Mouse (Mus musculus): ENCODE data around the gene Gabarap. TPM values are rescaled to one million over a fixed set of nuclear protein-coding genes. Genes with fewer than 3 reads are reported as not detected.

The Gabarap gene
- polyA plus RNA-seq, 1 experiment: 334 TPM

DNA sequence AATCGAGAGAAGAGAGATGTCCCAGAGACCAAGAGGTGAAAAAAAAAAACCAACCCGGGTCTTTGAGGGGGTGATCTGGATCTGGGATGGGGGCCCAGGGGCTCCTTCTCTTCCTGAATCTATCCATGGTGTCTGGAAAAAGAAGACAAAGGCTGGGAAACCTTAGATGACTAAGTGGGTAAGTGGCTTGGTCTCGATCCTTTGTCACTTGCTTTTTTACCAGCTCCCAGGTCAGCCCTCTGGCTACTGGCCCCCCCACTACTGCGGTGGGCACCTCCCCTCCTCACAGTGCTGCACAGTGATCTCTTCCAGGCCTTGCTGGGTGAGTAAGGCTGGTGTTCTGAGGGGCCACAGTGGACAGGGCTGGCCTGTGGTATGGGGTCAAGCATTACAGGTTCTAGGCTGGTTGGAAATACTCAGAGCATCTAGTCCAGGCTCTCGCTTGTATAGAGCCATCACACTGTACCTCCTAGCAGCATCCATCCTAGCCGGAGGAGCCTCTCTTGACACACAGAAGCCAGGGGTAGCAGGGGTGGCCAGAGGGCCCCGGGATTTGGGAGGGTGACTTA is 26.3 kb downstream of the Gabarap start:
- Histone ChIP-seq H3K4me1 (ENCODE audit: control insufficient read depth, insufficient read depth, low read length) (peaks cover 4% of the 10 kb centered on the region; the same call in 1 of the 2 replicates), H3K27ac (ENCODE audit: insufficient read depth, low read length) (0 out of 2 replicates have a peak overlapping the region, but pooled peaks have one; percentile 13), H3K4me3 (ENCODE audit: insufficient read depth, low read length) (peak overlapping the region; percentile 34; the same call in 1 of the 2 replicates)
- TF ChIP-seq POLR2A (IDR thresholded peaks at IDR 0.05; ENCODE audit: extremely low read depth, insufficient read depth, low read length) (no peak), CTCF (IDR thresholded peaks at IDR 0.05; ENCODE audit: extremely low read depth, insufficient read depth, low read length) (no peak)

DNA sequence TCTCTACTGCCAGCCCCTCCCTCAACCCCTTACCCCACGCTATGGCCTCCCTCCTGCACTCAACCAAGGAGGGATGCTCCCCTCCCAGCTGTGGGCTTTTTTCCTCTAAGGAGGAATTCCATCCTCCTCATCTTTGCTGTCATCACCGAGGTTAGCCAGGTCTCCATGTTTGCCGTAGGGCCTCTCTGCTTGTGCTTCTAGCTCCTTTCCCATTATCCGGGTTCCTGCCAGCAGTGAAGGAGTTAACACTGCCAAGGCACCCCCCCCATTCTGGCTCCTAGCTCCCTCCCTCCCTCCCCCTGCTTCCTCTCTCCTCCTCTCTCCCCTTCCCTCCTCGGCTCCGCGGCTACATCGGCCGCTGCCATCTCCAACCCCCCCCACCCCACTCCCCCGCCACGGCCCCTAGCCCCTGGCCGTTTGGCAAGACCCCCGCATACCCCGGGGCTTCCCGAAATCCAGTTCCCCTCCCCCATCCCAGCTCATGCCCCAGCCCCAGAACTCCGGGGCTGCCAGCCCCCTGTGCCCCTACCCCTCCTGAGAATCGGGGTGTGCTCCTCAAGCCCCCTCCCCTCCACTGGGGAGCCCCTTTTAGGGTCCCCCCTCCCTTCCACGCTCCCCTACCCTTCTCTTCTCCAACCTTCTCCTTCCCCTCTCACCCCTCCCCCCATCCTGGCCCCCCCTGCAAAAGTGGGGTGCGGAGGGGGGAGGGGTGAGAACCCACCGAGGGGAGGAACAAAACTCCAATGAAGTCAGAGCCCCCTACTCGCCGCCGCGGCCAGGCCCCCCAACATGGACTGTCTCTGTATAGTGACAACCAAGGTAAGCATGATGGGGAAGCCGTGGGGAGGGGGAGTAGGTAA is 27.4 kb downstream of the Gabarap start:
- Histone ChIP-seq H3K4me1 (ENCODE audit: control insufficient read depth, insufficient read depth, low read length) (peaks cover 4% of the 10 kb centered on the region; the same call in 1 of the 2 replicates), H3K4me3 (ENCODE audit: insufficient read depth, low read length) (peak overlapping the region; percentile 34), H3K27ac (ENCODE audit: insufficient read depth, low read length) (peak overlapping the region; percentile 62)
- TF ChIP-seq POLR2A (IDR thresholded peaks at IDR 0.05; ENCODE audit: extremely low read depth, insufficient read depth, low read length): peak; percentile 38; the same call in 1 of the 2 replicates
- no peak for TF ChIP-seq CTCF (IDR thresholded peaks at IDR 0.05; ENCODE audit: extremely low read depth, insufficient read depth, low read length)

DNA sequence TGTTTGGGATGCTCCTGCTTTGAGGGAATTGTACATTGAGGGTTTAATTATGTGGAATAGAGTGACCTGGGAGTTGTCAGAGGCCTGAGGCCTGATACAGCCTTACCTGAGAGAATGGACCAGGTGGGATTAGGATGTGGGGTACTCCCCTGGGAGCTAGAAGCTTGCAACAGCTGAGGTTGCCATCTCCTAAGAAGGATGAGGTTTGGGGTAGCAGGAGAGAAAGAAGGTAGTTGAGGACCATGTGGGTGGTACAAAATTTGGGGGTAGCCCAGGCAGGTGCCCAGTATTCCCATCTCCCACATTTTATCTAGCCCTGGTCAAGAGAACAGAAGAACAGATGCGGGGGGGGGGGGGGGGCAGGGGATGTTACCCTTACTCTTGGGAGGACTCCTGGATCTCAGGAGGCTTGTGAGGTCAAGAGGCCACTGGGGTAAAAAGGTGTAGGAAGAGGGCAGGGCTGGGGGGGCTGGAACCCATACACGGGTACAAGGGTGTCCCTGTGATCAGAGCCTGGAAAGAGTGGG is 28.6 kb downstream of the Gabarap start:
- H3K4me1 ChIP-seq (ENCODE audit: control insufficient read depth, insufficient read depth, low read length): peaks cover 5% of the 10 kb centered on the region; the same call in 1 of the 2 replicates
- peak overlapping the region; percentile 34 for H3K4me3 ChIP-seq (ENCODE audit: insufficient read depth, low read length)
- TF ChIP-seq POLR2A (IDR thresholded peaks at IDR 0.05; ENCODE audit: extremely low read depth, insufficient read depth, low read length) (no peak), CTCF (IDR thresholded peaks at IDR 0.05; ENCODE audit: extremely low read depth, insufficient read depth, low read length) (no peak)
- H3K27ac ChIP-seq (ENCODE audit: insufficient read depth, low read length): peak overlapping the region; percentile 62; the same call in 1 of the 2 replicates

- Histone ChIP-seq H3K4me3 (ENCODE audit: insufficient read depth, low read length) (peak overlapping the region; percentile 34), H3K4me1 (ENCODE audit: control insufficient read depth, insufficient read depth, low read length) (peaks cover 3% of the 10 kb centered on the region; the same call in 1 of the 2 replicates), H3K27ac (ENCODE audit: insufficient read depth, low read length) (peak overlapping the region; percentile 5; the same call in 1 of the 2 replicates)
- peak; percentile 60; the same call in 1 of the 2 replicates for TF ChIP-seq POLR2A (IDR thresholded peaks at IDR 0.05; ENCODE audit: extremely low read depth, insufficient read depth, low read length)
- TF ChIP-seq CTCF (IDR thresholded peaks at IDR 0.05; ENCODE audit: extremely low read depth, insufficient read depth, low read length): no peak
These were observed 29.2 kb downstream of the Gabarap start for GRCm38 (mm10) chr11:70020022-70020631.

- 0 out of 2 replicates have a peak, but pooled peaks have one; percentile 5 for TF ChIP-seq POLR2A (IDR thresholded peaks at IDR 0.05; ENCODE audit: extremely low read depth, insufficient read depth, low read length)
- TF ChIP-seq CTCF (IDR thresholded peaks at IDR 0.05; ENCODE audit: extremely low read depth, insufficient read depth, low read length): peak; percentile 38
- Histone ChIP-seq H3K4me3 (ENCODE audit: insufficient read depth, low read length) (peak overlapping the region; percentile 34), H3K27ac (ENCODE audit: insufficient read depth, low read length) (0 out of 2 replicates have a peak overlapping the region, but pooled peaks have one; percentile 5), H3K4me1 (ENCODE audit: control insufficient read depth, insufficient read depth, low read length) (peaks cover 3% of the 10 kb centered on the region; the same call in 1 of the 2 replicates)
These were observed 29.9 kb downstream of the Gabarap start for GRCm38 (mm10) chr11:70020731-70021263.

GRCm38 (mm10) chr11:70021264-70022132 is 30.6 kb downstream of the Gabarap start:
- Histone ChIP-seq H3K27ac (ENCODE audit: insufficient read depth, low read length) (0 out of 2 replicates have a peak overlapping the region, but pooled peaks have one; percentile 1), H3K4me3 (ENCODE audit: insufficient read depth, low read length) (peak overlapping the region; percentile 34), H3K4me1 (ENCODE audit: control insufficient read depth, insufficient read depth, low read length) (peaks cover 6% of the 10 kb centered on the region; the same call in 1 of the 2 replicates)
- TF ChIP-seq POLR2A (IDR thresholded peaks at IDR 0.05; ENCODE audit: extremely low read depth, insufficient read depth, low read length) (no peak), CTCF (IDR thresholded peaks at IDR 0.05; ENCODE audit: extremely low read depth, insufficient read depth, low read length) (no peak)

DNA sequence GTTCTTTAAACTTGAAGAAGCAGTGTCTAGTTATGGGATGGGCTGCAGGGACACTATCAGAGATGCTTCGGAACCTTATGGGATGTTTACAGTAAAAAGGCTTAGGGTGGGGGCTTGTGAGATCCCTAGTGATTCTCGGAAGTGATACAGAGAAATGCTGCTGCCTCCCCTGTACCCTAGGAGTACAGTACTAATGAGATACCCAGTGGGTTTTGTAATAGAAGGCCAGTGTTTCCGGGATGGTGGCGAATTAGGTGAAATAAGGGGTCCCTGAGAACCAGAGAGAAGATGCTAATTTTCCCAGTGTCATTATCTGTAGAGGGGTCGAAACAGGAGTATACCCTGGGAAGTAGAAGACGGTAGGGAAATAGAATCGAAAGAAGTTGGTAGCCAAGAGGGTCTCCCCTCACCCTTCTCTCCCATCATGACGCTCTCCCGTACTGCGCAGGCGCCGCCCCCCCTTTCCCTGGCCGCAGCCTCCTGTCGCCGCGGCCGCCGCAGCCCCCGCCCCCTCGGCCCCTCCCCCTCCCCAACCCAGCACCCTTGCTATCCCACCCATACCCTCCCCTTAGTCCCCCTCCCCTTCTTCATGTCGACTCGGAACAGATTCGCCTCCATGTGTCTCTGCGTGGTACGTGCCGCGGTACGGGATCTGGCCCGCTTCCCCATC is 32.7 kb downstream of the Gabarap start:
- no peak for TF ChIP-seq CTCF (IDR thresholded peaks at IDR 0.05; ENCODE audit: extremely low read depth, insufficient read depth, low read length)
- TF ChIP-seq POLR2A (IDR thresholded peaks at IDR 0.05; ENCODE audit: extremely low read depth, insufficient read depth, low read length): no peak
- Histone ChIP-seq H3K4me3 (ENCODE audit: insufficient read depth, low read length) (peak overlapping the region; percentile 46), H3K4me1 (ENCODE audit: control insufficient read depth, insufficient read depth, low read length) (peaks cover 9% of the 10 kb centered on the region), H3K27ac (ENCODE audit: insufficient read depth, low read length) (0 out of 2 replicates have a peak overlapping the region, but pooled peaks have one; percentile 38)

DNA sequence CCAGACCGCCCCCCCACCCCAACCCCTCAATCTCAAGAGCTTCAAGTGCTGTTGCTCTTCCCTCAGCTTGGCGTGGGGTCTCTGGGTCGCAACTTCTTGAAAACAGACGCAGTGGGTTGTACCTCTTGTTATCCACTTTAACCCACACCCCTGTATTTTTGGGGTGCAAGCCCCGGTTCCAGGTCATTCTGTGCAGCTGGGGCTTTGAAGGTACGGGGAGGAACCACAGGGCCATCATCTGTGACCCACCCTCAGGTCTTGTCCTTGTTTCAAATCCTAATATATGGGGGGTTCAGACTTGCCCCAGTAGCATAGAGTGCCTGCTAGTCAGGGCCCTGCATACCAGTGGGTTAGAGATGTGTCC is 33.2 kb downstream of the Gabarap start:
- Histone ChIP-seq H3K27ac (ENCODE audit: insufficient read depth, low read length) (no peak overlapping the region), H3K4me1 (ENCODE audit: control insufficient read depth, insufficient read depth, low read length) (peaks cover 11% of the 10 kb centered on the region), H3K4me3 (ENCODE audit: insufficient read depth, low read length) (peak overlapping the region; percentile 46)
- TF ChIP-seq CTCF (IDR thresholded peaks at IDR 0.05; ENCODE audit: extremely low read depth, insufficient read depth, low read length) (no peak), POLR2A (IDR thresholded peaks at IDR 0.05; ENCODE audit: extremely low read depth, insufficient read depth, low read length) (no peak)
